Mouse (Mus musculus) megakaryocyte, embryonic 14.5 days (primary cell): Measurements from ENCODE around the gene Ift80.

Experiments
- FLI1 ChIP-seq: IDR thresholded peaks from 2 replicates; pipeline ENCODE4 v1.6.1; 2012; ENCODE audit warnings: low read length, inconsistent platforms, mixed read lengths
- GATA1 ChIP-seq: IDR thresholded peaks from 3 replicates; pipeline ENCODE4 v1.6.1; 2012; ENCODE audit warnings: mixed read lengths, low read length, inconsistent platforms, borderline replicate concordance

- no peak for TF ChIP-seq FLI1
- TF ChIP-seq GATA1: no peak
Measured at GRCm38 (mm10) chr3:68848323-68848722, 156.0 kb downstream of the Ift80 start.
